Mouse (Mus musculus) gastrocnemius, adult 8-10 months (tissue): ENCODE data around the gene Gm28053. TPM values are rescaled to one million over a fixed set of nuclear protein-coding genes. Genes with fewer than 3 reads are reported as not detected.
"Not testable (repeated sequence)": the region's sequence is repeated elsewhere in the genome, so short reads cannot be mapped to it uniquely, and the experiment has no call there.

Source experiments
- DNase-seq, 2 experiments: peaks; one replicate each; pipeline ENCODE4 v3.0.0; 2022; ENCODE audit warnings: low spot score in 2 of 2
- total RNA-seq, 4 experiments: library from RNA; stranded (reverse); gene quantifications; 2 replicates each; pipeline ENCODE4 v1.2.4; 2022

The Gm28053 gene
- 1 to 10 TPM in 3 of 4 experiments, not detected in 1; 1.2 to 2.4 (median 1.4) TPM for total RNA-seq

- DNase-seq = no peak
These were observed at the start of gene Gm28053, which contains the start of gene Gimap7 for GRCm38 (mm10) chr6:48718455-48718854. Gene Gm28053 (plus strand): TSS chr6:48718607. Gene Gimap7 (plus strand): TSS chr6:48718621.

GRCm38 (mm10) chr6:48669446-48669969 lies 48.9 kb upstream of the Gm28053 start:
- DNase-seq = no peak

DNA sequence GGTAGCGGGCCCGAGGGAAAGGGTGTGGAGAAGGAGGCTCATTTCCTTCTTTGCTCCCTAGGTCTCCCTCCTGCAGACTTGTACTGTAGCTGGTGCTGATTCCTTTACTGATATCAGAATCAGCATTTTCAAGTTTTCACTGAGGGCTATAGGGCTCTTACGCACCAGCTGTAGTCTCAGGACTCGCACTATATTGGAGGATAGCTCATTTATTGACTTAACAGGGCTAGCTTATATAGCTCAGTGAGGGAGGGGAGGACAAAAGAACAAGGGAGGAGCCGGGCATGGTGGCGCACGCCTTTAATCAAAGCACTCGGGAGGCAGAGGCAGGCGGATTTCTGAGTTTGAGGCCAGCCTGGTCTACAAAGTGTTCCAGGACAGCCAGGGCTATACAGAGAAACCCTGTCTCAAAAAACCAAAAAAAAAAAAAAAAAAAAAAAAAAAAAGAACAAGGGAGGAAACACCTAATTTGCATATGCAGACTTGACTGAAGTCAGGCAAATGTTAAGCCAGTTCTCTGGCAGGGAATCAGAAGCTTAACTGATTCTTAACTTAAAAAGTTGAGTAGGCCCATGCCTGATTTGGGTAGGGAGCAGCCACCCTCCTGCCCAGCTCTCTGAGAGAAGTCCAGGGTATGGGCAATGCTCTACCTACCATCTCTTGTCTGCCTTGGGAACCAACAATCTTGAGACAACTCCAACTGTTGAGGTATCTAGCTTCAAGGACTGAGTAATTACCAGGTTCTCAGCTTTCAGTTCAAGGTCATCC lies 43.9 kb upstream of the Gm28053 start:
- no peak for DNase-seq

DNA sequence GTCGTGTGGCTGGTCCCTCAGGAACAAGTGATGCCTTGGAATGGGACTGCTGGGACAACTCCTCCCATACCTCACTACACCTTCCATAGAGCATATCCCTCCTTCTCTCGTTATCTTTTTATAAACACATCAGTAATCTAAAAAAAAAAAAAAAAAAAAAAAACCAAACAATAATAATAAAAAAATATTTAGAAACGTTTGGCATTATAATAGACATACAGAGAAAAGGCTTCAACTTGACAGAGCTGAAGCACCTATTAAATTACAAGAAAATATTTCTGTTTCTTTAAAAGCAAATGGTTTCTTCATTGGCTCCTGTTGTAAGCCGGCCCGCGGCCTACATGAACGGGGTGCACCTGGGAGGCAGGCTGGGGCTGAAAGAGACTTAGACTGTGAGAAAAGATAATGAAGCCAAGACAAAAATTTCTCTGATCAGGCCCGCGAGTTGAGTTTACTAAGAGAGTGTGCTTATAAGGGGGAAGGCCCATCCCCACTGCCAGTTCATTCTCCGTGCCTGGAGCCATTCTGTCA lies 42.9 kb upstream of the Gm28053 start:
- DNase-seq = no peak

- DNase-seq = no peak
These were observed 42.2 kb upstream of the Gm28053 start, which contains the start of gene Gimap9 for GRCm38 (mm10) chr6:48675931-48676859. Gene Gimap9 (plus strand): TSS chr6:48676129.

GRCm38 (mm10) chr6:48676860-48677415 lies 41.5 kb upstream of the Gm28053 start:
- DNase-seq = no peak

DNA sequence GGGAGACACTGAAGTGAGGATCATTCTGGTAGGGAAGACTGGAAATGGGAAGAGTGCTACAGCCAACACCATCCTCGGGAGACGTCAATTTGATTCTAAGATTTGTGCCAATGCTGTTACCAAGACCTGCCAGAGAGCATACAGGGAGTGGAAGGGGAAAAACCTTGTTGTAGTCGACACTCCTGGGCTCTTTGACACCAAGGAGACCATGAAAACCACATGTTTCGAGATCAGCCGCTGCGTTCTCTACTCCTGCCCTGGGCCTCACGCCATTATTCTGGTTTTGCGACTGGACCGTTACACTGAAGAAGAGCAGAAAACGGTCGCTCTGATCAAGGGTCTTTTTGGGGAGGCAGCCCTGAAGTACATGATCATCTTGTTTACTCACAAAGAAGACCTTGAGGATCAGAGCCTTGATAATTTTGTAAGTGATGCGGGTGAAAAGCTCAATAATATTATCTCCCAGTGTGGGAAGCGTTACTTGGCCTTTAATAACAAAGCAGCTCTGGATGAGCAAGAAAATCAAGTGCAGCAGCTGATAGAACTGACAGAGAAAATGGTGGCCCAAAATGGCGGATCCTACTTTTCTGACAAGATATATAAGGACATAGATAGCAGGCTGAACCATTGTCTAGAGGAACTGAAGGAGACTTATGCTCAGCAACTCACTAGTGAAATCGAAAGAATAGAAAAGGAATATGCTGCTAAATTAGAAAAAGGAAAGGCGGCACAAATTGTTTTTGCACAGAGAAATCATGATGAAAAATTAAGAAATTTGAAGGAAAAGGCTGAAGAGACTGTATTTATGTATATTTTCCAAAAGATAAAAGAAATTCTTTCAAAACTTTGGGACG lies 40.7 kb upstream of the Gm28053 start:
- no peak for DNase-seq

DNA sequence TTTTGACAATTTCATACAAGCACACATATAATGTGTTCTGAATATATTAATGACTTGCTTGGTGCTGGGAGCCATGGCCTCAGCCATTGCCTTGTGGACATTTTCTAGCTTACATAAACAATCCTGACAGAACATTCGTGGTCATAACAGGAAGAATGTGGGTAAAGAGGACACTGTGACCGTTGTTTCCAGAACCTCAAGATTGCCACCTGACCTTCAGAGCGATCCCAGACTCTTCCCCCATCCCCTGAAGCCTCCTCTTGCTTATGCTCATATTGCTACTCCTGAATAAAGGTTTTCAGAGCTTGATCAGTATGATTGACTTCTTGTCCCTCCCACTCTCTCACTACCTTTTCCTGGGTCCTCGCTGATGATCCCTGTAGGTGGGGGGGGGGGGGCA lies 40.0 kb upstream of the Gm28053 start:
- DNase-seq = no peak

GRCm38 (mm10) chr6:48679701-48680100 lies 38.7 kb upstream of the Gm28053 start:
- no peak for DNase-seq

DNA sequence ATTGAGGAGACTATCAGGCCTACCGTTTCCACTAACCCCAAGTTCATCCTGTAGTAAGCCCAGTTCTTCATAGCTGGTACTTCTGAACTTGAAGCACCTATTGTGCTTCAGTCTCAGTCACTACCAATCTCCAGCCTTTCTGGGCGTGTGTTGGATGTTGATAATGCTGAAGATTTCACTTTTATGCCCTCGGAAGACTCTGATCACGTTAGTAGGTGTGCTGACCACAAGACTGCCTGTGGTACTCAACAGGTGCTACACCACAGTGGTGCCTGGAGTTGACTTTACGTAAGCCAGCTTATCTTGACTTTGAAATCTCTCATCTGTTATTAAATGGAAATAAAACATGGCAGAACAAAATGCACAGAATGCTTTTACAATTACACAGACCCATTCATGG lies 38.0 kb upstream of the Gm28053 start:
- no peak for DNase-seq

GRCm38 (mm10) chr6:48681472-48682090 lies 36.8 kb upstream of the Gm28053 start:
- DNase-seq = no peak

DNA sequence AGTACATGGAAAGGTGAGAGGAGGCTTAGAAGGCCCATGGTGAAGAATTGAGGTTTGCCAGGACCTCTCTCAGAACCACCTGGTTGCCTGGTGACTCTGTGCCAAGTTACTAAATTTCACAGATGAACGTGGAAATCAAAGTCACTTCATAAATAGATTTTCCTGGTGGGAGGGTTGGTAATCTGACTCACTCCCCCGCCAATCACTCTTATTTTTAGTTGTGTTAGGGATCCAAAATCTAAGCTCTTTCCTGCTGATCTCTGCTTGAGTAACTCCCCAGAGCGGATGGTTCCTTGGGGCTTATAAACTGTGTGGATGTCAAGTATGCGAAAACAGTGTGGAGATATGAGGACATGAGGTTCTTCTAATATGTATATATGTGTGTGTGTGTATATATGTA lies 36.1 kb upstream of the Gm28053 start:
- DNase-seq = no peak

GRCm38 (mm10) chr6:48683263-48683821 lies 35.1 kb upstream of the Gm28053 start:
- not testable (repeated sequence) for DNase-seq

DNA sequence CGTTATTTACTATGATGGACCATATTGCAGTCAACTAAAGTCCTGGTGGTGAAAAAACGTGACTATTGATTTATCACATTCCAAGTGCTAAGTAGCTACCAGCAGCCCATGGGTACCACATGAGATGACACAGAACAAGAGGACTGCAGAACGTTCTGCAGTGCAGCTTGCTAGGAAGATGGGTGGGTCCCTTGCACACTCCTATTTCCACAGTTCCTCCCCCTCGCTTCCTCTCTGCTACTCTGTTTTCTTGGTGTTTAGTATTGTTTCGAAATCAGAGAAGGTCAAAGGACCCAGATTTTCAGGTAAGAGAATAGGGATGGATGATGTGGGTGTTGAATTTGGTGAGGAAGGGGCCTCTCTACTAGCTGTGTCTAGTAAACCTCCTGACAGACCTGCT lies 34.1 kb upstream of the Gm28053 start, which contains the start of gene Gimap4:
TSS of gene Gimap4 (plus strand) at position 231 of the 400 bp plus-strand sequence.
- DNase-seq = no peak

DNA sequence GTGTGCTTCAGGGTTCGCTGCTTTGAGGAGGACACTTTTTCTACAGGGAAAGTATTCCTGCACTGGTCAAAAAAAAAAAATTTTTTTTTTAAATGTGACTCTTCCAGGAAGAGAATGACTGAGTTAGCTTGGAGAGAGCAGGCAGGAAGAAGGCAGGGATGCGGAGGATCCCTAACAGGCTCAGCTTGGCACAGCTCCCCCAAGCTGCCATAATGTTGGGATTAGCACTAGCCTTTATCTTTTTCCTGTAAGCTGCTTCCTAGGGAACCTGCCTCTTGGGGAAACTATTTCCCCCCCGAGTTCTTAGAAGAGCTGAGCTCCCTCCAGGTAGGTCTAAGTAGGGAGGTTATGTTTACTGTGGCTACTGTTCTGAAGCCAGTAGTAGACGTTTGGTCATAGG lies 33.6 kb upstream of the Gm28053 start:
- no peak for DNase-seq

- no peak for DNase-seq
These were observed 33.2 kb upstream of the Gm28053 start for GRCm38 (mm10) chr6:48685251-48685650.

- DNase-seq = no peak
These were observed 32.4 kb upstream of the Gm28053 start for GRCm38 (mm10) chr6:48685694-48686665.

DNA sequence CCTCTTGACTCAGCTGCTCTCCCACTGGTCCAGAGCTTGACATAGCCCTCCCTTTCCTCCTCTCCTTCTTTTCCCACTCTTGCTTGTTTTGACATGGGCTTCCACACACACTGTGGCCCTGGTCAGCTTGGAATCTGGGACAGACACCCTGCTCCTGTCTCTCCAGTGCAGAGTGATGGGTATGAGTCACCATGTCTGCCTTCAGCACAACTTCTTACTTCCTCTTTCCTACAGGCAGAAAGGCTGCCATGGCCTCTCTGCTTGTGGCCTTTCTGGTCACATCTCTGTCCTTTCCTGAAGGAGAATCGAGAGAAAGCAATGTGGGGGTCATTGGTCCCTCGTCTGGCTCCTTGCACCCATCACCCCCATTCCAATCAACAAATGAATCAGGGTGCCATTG lies 31.3 kb upstream of the Gm28053 start:
- DNase-seq = no peak
